Mouse (Mus musculus): ENCODE results near the gene Cacna1g.

Gene Cacna1g

GRCm38 (mm10) chr11:94445300-94445699, 28.7 kb downstream of the Cacna1g start:
- DNase-seq (ENCODE audit: low read depth), result no peak

- no peak for DNase-seq (ENCODE audit: low read depth)
Observed at GRCm38 (mm10) chr11:94444829-94445228, 29.2 kb downstream of the Cacna1g start.

- no peak for DNase-seq (ENCODE audit: low read depth)
Observed at GRCm38 (mm10) chr11:94441752-94442151, 32.2 kb downstream of the Cacna1g start.

- DNase-seq (ENCODE audit: low read depth), result no peak
Observed at GRCm38 (mm10) chr11:94441122-94441521, 32.9 kb downstream of the Cacna1g start.

GRCm38 (mm10) chr11:94440421-94440820, 33.6 kb downstream of the Cacna1g start:
- no peak for DNase-seq (ENCODE audit: low read depth)

GRCm38 (mm10) chr11:94429011-94429651, 44.9 kb downstream of the Cacna1g start:
- no peak for DNase-seq (ENCODE audit: low read depth)

GRCm38 (mm10) chr11:94428091-94428835, 45.7 kb downstream of the Cacna1g start:
- no peak for DNase-seq (ENCODE audit: low read depth)

- no peak for DNase-seq (ENCODE audit: low read depth)
Observed at GRCm38 (mm10) chr11:94425656-94426055, 48.3 kb downstream of the Cacna1g start.

- DNase-seq (ENCODE audit: low read depth), result no peak
Observed at GRCm38 (mm10) chr11:94425215-94425614, 48.8 kb downstream of the Cacna1g start.

- no peak for DNase-seq (ENCODE audit: low read depth)
Observed at GRCm38 (mm10) chr11:94424380-94424779, 49.6 kb downstream of the Cacna1g start.

GRCm38 (mm10) chr11:94423855-94424254, 50.1 kb downstream of the Cacna1g start:
- no peak for DNase-seq (ENCODE audit: low read depth)

- no peak for DNase-seq (ENCODE audit: low read depth)
Observed at GRCm38 (mm10) chr11:94420991-94421390, 53.0 kb downstream of the Cacna1g start.

GRCm38 (mm10) chr11:94420325-94420724, 53.7 kb downstream of the Cacna1g start:
- no peak for DNase-seq (ENCODE audit: low read depth)

GRCm38 (mm10) chr11:94419004-94419727, 54.8 kb downstream of the Cacna1g start:
- DNase-seq (ENCODE audit: low read depth), result no peak

- DNase-seq (ENCODE audit: low read depth), result no peak
Observed at GRCm38 (mm10) chr11:94414042-94414441, 60.0 kb downstream of the Cacna1g start.

- DNase-seq (ENCODE audit: low read depth), result no peak
Observed at GRCm38 (mm10) chr11:94413516-94413915, 60.5 kb downstream of the Cacna1g start.

- peak; percentile 19 for DNase-seq (ENCODE audit: low read depth)
Observed at GRCm38 (mm10) chr11:94412998-94413469, 61.0 kb downstream of the Cacna1g start.

GRCm38 (mm10) chr11:94412562-94412961, 61.4 kb downstream of the Cacna1g start:
- no peak for DNase-seq (ENCODE audit: low read depth)

GRCm38 (mm10) chr11:94407803-94408321, 66.1 kb downstream of the Cacna1g start:
- DNase-seq (ENCODE audit: low read depth), result no peak

- DNase-seq (ENCODE audit: low read depth), result no peak
Observed at GRCm38 (mm10) chr11:94405348-94405747, 68.7 kb downstream of the Cacna1g start.

- DNase-seq (ENCODE audit: low read depth), result peak; percentile 86
Observed at GRCm38 (mm10) chr11:94404641-94405260, 69.2 kb downstream of the Cacna1g start.

- no peak for DNase-seq (ENCODE audit: low read depth)
Observed at GRCm38 (mm10) chr11:94404178-94404577, 69.8 kb downstream of the Cacna1g start.
